Mouse (Mus musculus): ENCODE results near the gene Kirrel3. TPM values are rescaled to one million over a fixed set of nuclear protein-coding genes. Genes with fewer than 3 reads are reported as not detected.

Kirrel3 gene
- polyA plus RNA-seq, 1 experiment from 2014 or later: 0.06 TPM

DNA sequence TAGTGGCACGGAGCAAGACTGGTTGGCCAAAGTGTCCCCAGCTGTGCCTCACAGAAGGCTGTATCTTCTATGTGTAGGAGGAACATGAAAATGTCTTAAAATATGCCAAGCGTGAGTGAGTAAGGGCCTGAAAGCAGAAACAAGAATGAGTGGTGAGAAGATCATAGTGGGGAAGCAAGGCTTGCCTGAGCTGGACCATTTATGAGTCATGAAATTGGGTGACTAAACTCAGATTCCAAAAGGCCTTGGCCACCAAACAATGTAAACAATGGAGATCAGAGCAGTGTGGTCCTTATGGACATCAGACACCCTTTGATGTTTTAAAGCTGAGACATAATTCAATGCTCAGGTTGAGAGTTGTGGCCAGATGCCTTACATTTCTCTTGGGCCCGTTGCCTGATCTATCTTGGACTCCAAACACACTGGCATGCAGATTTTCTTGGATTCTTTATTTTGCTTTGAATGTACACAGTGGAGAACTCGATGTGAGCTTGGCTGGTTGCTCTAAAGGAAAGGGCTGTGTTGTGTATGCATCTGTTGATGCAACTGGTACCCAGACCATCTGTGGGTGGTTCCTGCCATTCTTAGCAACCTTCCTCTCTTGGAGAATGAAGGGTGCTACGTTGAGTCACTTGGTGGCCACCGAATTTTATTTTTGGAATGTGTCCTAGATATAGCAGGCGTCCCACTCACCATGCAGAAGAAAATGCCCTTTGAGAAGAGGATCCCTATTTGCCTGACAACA lies 53.1 kb downstream of the Kirrel3 start:
- Histone ChIP-seq H3K9ac (ENCODE audit: low read depth, low read length) (no peak overlapping the region), H3K36me3 (ENCODE audit: control insufficient read depth, insufficient read depth) (no peaks in the 10 kb centered on the region), H3K27ac (ENCODE audit: low read length) (no peak overlapping the region), H3K4me1 (ENCODE audit: control insufficient read depth, low read depth, low read length) (no peaks in the 10 kb centered on the region), H3K4me3 (ENCODE audit: low read depth, low read length) (no peak overlapping the region), H3K4me2 (ENCODE audit: low read depth, low read length) (no peak overlapping the region), H3K9me3 (replicated peaks; ENCODE audit: control insufficient read depth, low read length) (no peaks in the 10 kb centered on the region), H3K27me3 (ENCODE audit: control insufficient read depth, insufficient read depth, low read depth, low read length) (no peaks in the 10 kb centered on the region)
- 39% methylated on average over 7 of the region's 7 CpGs for WGBS (ENCODE audit: insufficient replicate concordance)
- no peak for ATAC-seq (ENCODE audit: low read depth)

DNA sequence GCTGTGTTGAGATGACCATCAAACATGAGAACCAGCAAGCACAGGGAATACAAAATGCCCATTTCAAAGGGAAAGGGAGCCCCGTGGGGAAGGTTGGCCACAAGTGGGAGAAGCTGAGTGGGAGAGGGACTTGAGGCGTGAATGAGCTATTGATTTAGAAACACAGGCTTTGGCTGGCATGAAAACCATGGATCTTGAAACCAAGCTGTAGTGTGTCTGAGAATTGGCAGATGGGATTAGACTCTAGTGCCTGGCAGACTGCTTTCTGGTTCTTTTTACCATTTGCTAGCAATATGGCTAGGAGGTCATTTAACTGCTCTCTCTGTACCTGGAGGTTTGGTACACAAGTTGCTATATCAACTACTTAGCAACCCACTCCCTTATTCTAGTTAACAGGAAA lies 56.2 kb downstream of the Kirrel3 start:
- H3K4me1 ChIP-seq (ENCODE audit: control insufficient read depth, low read depth, low read length): no peaks in the 10 kb centered on the region
- H3K27me3 ChIP-seq (ENCODE audit: control insufficient read depth, insufficient read depth, low read depth, low read length): no peaks in the 10 kb centered on the region
- H3K4me3 ChIP-seq (ENCODE audit: low read depth, low read length): no peak overlapping the region
- no peak for ATAC-seq (ENCODE audit: low read depth)
- no peak overlapping the region for H3K9ac ChIP-seq (ENCODE audit: low read depth, low read length)
- no peaks in the 10 kb centered on the region for H3K9me3 ChIP-seq (replicated peaks; ENCODE audit: control insufficient read depth, low read length)
- no peak overlapping the region for H3K27ac ChIP-seq (ENCODE audit: low read length)
- WGBS (ENCODE audit: insufficient replicate concordance): 51% methylated on average over 2 of the region's 2 CpGs
- no peak overlapping the region for H3K4me2 ChIP-seq (ENCODE audit: low read depth, low read length)
- no peaks in the 10 kb centered on the region for H3K36me3 ChIP-seq (ENCODE audit: control insufficient read depth, insufficient read depth)

DNA sequence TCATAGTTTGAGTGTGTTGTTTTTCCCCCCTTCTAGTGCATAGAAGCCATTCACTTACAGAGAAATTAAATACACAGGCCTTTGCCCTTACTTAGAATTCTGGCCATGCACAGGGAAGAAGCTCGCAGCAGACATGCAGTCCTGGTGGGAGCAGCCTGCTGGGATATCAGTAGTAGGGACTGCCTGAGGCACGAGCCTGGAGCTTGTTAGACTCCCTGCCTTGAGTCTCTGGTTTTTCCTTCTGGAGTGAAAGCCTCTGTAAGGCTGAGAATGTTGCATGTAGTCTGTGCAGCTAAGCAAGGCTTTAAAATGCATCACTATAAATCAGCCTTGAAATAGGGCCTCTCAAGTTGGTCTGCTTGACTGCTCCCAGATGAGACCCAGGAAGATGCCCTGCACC lies 70.0 kb downstream of the Kirrel3 start:
- Histone ChIP-seq H3K4me1 (ENCODE audit: control insufficient read depth, low read depth, low read length) (no peaks in the 10 kb centered on the region), H3K9me3 (replicated peaks; ENCODE audit: control insufficient read depth, low read length) (no peaks in the 10 kb centered on the region), H3K4me3 (ENCODE audit: low read depth, low read length) (no peak overlapping the region), H3K9ac (ENCODE audit: low read depth, low read length) (no peak overlapping the region), H3K36me3 (ENCODE audit: control insufficient read depth, insufficient read depth) (no peaks in the 10 kb centered on the region), H3K27me3 (ENCODE audit: control insufficient read depth, insufficient read depth, low read depth, low read length) (no peaks in the 10 kb centered on the region), H3K4me2 (ENCODE audit: low read depth, low read length) (no peak overlapping the region), H3K27ac (ENCODE audit: low read length) (no peak overlapping the region)
- WGBS (ENCODE audit: insufficient replicate concordance): 33% methylated on average over 2 of the region's 2 CpGs
- no peak for ATAC-seq (ENCODE audit: low read depth)

DNA sequence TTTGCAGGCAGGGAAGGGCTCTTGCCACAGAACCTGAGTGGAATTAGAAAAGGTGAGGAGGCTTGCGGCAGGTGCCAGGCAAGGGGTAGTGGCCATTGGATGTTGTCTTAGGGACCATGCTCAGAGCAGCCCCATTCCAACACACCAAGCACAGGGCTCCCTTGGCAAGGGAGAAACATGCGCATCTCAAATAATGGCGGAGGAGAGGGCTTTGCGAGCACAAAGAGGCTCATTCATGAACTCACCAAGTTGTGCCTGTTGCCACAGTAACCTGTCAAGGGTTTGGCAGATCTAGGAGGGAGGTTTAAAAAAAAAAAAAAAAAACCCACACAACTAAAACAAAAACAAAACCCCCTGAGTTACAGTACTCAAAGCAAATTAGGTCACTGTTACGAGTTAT lies 72.2 kb downstream of the Kirrel3 start:
- Histone ChIP-seq H3K4me1 (ENCODE audit: control insufficient read depth, low read depth, low read length) (no peaks in the 10 kb centered on the region), H3K4me2 (ENCODE audit: low read depth, low read length) (no peak overlapping the region), H3K36me3 (ENCODE audit: control insufficient read depth, insufficient read depth) (no peaks in the 10 kb centered on the region), H3K9me3 (replicated peaks; ENCODE audit: control insufficient read depth, low read length) (no peaks in the 10 kb centered on the region), H3K27me3 (ENCODE audit: control insufficient read depth, insufficient read depth, low read depth, low read length) (no peaks in the 10 kb centered on the region), H3K27ac (ENCODE audit: low read length) (no peak overlapping the region), H3K9ac (ENCODE audit: low read depth, low read length) (no peak overlapping the region), H3K4me3 (ENCODE audit: low read depth, low read length) (no peak overlapping the region)
- no peak for ATAC-seq (ENCODE audit: low read depth)
- WGBS (ENCODE audit: insufficient replicate concordance): 61% methylated on average over 5 of the region's 5 CpGs

DNA sequence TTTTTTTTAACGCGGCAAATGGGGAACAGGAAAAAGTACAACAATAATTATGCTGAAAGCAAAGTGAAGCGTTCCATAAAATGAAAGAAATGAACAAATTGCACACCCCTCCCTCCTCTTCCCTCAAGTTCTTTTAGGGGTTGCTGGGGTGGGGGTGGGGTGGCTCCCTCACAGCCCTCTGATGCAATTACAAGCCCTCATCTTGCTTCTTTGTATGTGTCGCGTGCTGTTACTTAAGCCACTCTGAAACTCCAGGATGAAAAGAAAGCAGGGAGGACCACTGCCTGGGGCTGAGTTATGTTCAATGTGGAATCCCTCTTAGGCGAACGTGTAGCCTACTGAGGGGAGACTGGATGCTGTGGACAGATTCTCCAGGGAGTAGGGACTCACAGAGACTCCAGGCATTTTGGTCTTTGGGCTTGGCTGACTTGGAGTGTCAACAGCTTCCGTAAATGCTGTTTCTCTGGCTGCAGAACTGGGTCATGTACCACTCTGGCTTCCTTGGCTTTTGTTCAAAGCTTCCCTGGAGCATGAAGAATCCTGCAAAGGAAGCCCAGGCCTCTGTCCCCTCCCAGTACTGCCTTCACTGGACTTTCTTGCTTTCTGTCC lies 72.7 kb downstream of the Kirrel3 start:
- no peak overlapping the region for H3K4me2 ChIP-seq (ENCODE audit: low read depth, low read length)
- H3K4me3 ChIP-seq (ENCODE audit: low read depth, low read length): no peak overlapping the region
- H3K27me3 ChIP-seq (ENCODE audit: control insufficient read depth, insufficient read depth, low read depth, low read length): no peaks in the 10 kb centered on the region
- no peaks in the 10 kb centered on the region for H3K36me3 ChIP-seq (ENCODE audit: control insufficient read depth, insufficient read depth)
- no peak overlapping the region for H3K27ac ChIP-seq (ENCODE audit: low read length)
- no peaks in the 10 kb centered on the region for H3K9me3 ChIP-seq (replicated peaks; ENCODE audit: control insufficient read depth, low read length)
- no peaks in the 10 kb centered on the region for H3K4me1 ChIP-seq (ENCODE audit: control insufficient read depth, low read depth, low read length)
- ATAC-seq (ENCODE audit: low read depth): no peak
- WGBS (ENCODE audit: insufficient replicate concordance): 56% methylated on average over 8 of the region's 8 CpGs
- no peak overlapping the region for H3K9ac ChIP-seq (ENCODE audit: low read depth, low read length)

DNA sequence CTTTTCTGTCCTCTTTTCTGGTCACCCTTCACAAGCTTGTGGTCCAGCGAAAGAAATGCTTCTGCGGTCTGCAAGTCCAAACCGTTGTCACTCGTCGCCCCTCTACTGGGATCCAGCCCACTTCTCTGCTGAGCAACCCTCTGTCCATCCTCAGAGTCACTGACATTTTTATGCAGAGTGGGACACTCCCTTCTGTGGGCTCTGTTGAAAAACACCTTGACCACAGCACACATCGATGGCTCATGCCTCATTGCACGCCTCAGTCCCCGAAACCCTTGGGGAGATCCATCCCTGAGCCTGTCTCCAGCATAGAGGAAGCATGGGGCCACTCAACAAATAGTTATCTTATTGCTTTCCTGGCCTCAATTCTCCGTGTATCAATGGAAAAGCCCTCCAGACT lies 73.4 kb downstream of the Kirrel3 start:
- no peak for ATAC-seq (ENCODE audit: low read depth)
- 61% methylated on average over 9 of the region's 9 CpGs for WGBS (ENCODE audit: insufficient replicate concordance)
- no peak overlapping the region for H3K9ac ChIP-seq (ENCODE audit: low read depth, low read length)
- H3K4me2 ChIP-seq (ENCODE audit: low read depth, low read length): no peak overlapping the region
- H3K4me1 ChIP-seq (ENCODE audit: control insufficient read depth, low read depth, low read length): no peaks in the 10 kb centered on the region
- H3K9me3 ChIP-seq (replicated peaks; ENCODE audit: control insufficient read depth, low read length): no peaks in the 10 kb centered on the region
- no peaks in the 10 kb centered on the region for H3K36me3 ChIP-seq (ENCODE audit: control insufficient read depth, insufficient read depth)
- H3K27me3 ChIP-seq (ENCODE audit: control insufficient read depth, insufficient read depth, low read depth, low read length): no peaks in the 10 kb centered on the region
- H3K4me3 ChIP-seq (ENCODE audit: low read depth, low read length): no peak overlapping the region
- no peak overlapping the region for H3K27ac ChIP-seq (ENCODE audit: low read length)

GRCm38 (mm10) chr9:34561281-34561680 lies 75.6 kb downstream of the Kirrel3 start:
- 31% methylated on average over 1 of the region's 1 CpGs for WGBS (ENCODE audit: insufficient replicate concordance)
- Histone ChIP-seq H3K9ac (ENCODE audit: low read depth, low read length) (no peak overlapping the region), H3K4me2 (ENCODE audit: low read depth, low read length) (no peak overlapping the region), H3K9me3 (replicated peaks; ENCODE audit: control insufficient read depth, low read length) (no peaks in the 10 kb centered on the region), H3K27ac (ENCODE audit: low read length) (no peak overlapping the region), H3K4me1 (ENCODE audit: control insufficient read depth, low read depth, low read length) (no peaks in the 10 kb centered on the region), H3K4me3 (ENCODE audit: low read depth, low read length) (no peak overlapping the region), H3K36me3 (ENCODE audit: control insufficient read depth, insufficient read depth) (no peaks in the 10 kb centered on the region), H3K27me3 (ENCODE audit: control insufficient read depth, insufficient read depth, low read depth, low read length) (no peaks in the 10 kb centered on the region)
- no peak for ATAC-seq (ENCODE audit: low read depth)

DNA sequence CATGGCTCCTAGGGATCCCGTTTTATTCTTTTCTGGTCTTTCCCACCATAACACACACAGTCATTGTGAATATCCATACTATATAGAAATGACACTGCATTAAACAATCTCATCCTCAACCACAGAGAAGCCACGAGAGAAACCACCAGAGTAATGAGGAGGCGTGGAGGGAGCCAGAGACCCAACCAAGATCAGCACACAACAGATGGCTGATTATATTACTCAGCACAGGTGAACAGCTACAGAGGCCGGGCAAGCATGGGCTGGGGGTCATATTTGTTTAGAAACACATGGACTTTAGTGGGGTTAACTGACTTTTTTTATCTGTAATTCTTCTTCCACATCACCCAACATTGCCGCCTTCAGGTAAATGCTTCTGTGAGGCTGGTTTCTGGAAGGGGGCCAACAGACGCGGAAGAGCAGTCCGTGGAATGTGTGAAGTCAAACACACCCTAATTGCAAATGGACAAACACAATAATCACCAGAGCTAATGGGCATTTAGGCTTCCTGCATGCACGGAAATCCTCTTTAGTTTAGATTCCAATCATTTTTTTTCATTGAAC lies 76.8 kb downstream of the Kirrel3 start:
- no peaks in the 10 kb centered on the region for H3K27me3 ChIP-seq (ENCODE audit: control insufficient read depth, insufficient read depth, low read depth, low read length)
- H3K4me3 ChIP-seq (ENCODE audit: low read depth, low read length): no peak overlapping the region
- no peaks in the 10 kb centered on the region for H3K9me3 ChIP-seq (replicated peaks; ENCODE audit: control insufficient read depth, low read length)
- H3K4me1 ChIP-seq (ENCODE audit: control insufficient read depth, low read depth, low read length): no peaks in the 10 kb centered on the region
- H3K4me2 ChIP-seq (ENCODE audit: low read depth, low read length): no peak overlapping the region
- no peak overlapping the region for H3K9ac ChIP-seq (ENCODE audit: low read depth, low read length)
- no peak overlapping the region for H3K27ac ChIP-seq (ENCODE audit: low read length)
- WGBS (ENCODE audit: insufficient replicate concordance): 54% methylated on average over 9 of the region's 9 CpGs
- ATAC-seq (ENCODE audit: low read depth): no peak
- no peaks in the 10 kb centered on the region for H3K36me3 ChIP-seq (ENCODE audit: control insufficient read depth, insufficient read depth)

DNA sequence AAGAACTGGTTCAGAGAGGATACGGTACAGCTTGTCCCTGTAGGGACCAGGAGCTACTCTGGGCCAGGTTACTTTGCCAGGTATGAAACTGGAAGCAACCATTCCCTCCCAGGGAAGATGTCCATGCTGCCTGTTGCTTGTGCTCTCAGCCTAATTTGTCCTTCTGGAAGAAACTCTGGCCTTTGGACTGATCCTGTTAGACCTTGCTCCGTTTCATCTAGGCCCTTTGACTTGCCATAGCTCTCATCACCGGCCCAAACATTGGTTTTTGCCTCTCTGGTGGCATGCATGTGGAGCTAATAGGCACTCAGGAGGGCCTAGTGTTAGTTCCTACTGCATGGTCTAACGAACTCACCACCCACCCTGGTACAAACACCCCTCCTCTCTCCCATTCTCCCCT lies 88.2 kb downstream of the Kirrel3 start:
- Histone ChIP-seq H3K4me1 (ENCODE audit: control insufficient read depth, low read depth, low read length) (no peaks in the 10 kb centered on the region), H3K9me3 (replicated peaks; ENCODE audit: control insufficient read depth, low read length) (no peaks in the 10 kb centered on the region), H3K27me3 (ENCODE audit: control insufficient read depth, insufficient read depth, low read depth, low read length) (no peaks in the 10 kb centered on the region), H3K4me2 (ENCODE audit: low read depth, low read length) (no peak overlapping the region), H3K27ac (ENCODE audit: low read length) (no peak overlapping the region), H3K9ac (ENCODE audit: low read depth, low read length) (no peak overlapping the region), H3K4me3 (ENCODE audit: low read depth, low read length) (no peak overlapping the region), H3K36me3 (ENCODE audit: control insufficient read depth, insufficient read depth) (no peaks in the 10 kb centered on the region)
- whole genome bisulfite sequencing (ENCODE audit: insufficient replicate concordance): 63% methylated on average over 4 of the region's 4 CpGs
- ATAC-seq (ENCODE audit: low read depth): no peak
